Mouse (Mus musculus) CD4-positive, CD25-positive, alpha-beta regulatory T cell, adult 4 months (primary cell): ENCODE results near the gene Olfr764-ps1. TPM values are rescaled to one million over a fixed set of nuclear protein-coding genes. Genes with fewer than 3 reads are reported as not detected.
"Not testable (repeated sequence)": the region's sequence is repeated elsewhere in the genome, so short reads cannot be mapped to it uniquely, and the experiment has no call there.

Experiments used
- ATAC-seq: one replicate; pipeline ENCODE4 v1.8.0; 2017
- polyA plus RNA-seq, 2 experiments: library from polyadenylated mRNA; unstranded; fragments of 100-300 nt; shearing (Covaris generic); gene quantifications; one replicate each; pipeline ENCODE4 v1.2.1; 2017

Olfr764-ps1 gene
- not detected for polyA plus RNA-seq

DNA sequence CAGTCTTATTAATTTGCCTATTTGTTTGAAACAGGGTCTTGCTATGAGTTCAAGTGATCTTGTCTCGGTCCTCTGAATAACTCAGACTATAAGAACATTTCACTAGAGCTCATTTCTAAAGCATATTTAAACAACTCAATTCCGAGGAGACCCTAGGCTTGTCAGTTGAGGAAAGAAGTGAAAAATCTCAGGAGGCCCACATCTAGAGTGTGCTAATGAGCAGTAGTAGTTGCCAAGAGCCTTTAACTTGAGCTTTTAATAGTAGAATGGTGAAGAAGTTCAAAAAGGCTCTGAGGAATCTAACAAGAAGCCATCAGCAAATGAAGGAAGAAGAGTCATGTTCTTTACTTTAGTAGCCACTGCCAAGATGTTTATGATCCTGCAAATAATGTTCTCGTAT lies at the start of gene Olfr764-ps1:
Olfr764-ps1 (minus strand) TSS at position 101 of the 400 bp plus-strand sequence.
- ATAC-seq = no peak

DNA sequence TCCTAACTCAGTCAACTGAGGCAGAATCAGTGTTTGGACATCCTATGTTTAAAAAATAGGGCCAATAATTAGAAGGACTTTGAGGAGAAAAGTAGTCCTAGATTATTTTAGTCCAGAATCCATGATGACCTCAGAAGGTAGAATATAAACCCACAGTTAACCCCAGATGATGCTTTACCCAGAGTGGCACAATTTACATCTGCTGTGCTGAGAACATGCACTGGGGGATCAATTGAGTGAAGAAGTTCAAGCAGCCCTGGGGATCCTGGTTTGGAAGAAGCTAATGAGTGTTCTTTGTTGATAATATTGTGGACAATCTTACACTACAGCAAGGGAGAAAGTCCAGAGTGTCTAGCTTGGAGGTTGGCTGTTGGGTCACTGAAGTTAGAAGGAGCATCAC lies 43.1 kb upstream of the Olfr764-ps1 start, which contains the start of gene Olfr767:
Olfr767 (minus strand) TSS at position 101 of the 400 bp plus-strand sequence.
- ATAC-seq = not testable (repeated sequence)

DNA sequence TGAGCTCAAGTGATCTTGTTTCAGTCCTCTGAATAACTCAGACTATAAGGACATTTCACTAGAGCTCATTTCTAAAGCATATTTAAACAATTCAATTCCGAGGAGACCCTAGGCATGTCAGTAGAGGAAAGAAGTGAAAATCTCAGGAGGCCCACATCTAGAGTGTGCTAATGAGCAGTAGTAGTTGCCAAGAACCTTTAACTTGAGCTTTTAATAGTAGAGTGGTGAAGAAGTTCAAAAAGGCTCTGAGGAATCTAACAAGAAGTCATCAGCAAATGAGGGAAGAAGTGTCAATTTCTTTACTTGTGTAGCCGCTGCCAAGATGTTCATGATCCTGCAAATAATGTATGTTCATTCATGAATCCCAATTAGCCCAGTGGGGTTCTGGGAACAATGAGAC lies 29.2 kb upstream of the Olfr764-ps1 start, which contains the start of gene Olfr766-ps1:
Olfr766-ps1 (minus strand) TSS at position 101 of the 400 bp plus-strand sequence.
- no peak for ATAC-seq

DNA sequence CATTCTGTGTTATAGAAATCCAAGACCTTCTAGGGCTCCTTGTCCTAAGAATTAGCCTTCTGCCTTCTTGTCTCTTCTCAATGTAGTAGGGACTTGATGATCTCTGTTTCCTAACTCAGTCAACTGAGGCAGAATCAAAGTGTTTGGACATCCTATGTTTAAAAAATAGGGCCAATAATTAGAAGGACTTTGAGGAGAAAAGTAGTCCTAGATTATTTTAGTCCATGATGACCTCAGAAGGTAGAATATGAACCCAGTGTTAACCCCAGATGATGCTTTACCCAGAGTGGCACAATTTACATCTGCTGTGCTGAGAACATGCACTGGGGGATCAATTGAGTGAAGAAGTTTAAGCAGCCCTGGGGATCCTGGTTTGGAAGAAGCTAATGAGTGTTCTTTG lies 10.2 kb upstream of the Olfr764-ps1 start, which contains the start of gene Olfr765:
Olfr765 (minus strand) TSS at position 101 of the 400 bp plus-strand sequence.
- not testable (repeated sequence) for ATAC-seq

DNA sequence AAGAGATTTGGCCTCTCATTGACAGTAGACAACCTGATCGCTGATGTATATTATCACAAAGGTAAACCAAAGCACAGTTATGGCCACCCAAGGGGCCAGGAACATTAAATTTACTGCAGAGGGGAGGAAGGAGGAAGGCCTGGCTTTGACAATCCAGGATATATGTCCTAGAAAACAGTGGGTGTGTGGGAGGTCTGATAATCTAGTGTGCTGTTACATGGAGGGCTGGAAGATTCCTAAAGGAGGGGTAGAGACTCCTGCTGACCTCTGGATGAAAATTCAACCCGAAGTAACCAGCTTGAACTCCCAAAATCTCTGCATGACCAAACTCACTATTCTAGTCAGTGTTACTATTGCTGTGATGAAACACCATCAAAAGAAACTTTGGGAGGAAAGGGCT lies 11.4 kb downstream of the Olfr764-ps1 start:
- ATAC-seq = no peak

DNA sequence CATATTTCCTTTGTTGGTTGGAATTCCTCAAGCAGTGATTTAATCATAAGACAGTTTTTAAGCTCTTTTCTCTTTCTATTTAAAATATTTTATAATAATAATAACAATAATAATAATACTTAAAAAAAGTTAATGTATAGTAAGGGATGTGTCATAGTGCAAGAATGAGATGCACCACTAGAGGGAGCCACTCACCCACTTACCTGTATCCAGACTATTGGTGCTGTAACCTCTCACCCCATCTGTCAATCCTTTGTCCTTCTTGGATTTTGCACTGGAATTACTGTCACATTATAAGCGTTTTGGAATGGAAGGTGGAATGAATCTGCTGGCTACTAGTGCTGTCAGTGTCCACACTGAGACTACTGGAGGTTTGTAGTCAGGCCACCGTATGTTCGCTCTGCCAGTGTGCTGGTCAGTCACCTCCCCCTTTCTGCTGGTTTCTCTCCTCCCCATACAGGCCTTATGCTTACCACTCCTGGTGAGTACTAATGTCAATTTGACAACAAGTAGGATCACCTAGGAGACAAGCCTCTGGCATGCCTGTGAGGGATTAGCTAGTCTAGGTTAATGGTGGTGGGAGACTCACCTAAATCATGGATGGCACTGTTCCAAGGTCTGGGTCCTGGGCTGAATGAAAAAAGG lies 13.6 kb downstream of the Olfr764-ps1 start:
- no peak for ATAC-seq

DNA sequence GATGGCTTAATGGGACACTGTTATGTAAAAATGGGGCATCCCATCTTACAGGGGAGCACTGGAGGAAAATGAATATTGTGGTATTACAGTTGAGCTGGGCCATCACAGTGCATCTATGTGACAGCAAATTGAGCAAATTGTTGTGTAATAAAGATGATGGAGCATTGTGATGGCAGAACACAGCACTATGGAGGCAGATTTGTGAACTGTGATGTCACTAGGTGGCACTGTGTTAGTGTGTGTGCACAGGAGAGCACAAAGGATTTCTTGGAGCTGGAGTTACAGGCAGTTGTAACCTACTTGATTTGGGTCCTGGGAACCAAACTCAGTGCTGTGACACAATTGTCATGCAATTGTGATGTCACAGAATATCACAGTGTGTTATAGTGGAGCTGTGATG lies 16.4 kb downstream of the Olfr764-ps1 start:
- ATAC-seq = no peak

DNA sequence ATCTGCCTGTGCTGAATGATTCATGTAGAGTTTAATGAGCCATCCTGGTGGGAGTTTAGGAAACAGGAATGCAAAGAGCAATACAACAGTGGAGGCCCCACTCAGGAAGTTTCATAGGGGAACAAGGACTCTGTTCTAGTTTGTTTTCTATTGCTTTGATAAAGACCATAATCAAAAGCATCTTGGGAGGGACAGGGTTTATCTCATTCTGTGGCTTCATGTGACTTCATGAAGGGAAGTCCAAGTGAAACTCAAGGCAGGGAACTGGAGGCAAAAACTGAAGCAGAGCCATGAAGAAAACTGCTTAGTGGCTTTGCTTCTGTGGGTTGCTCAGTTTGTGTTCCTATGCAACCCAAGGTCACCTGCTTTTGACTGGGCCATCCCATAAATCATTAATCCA lies 25.2 kb downstream of the Olfr764-ps1 start:
- ATAC-seq = no peak

DNA sequence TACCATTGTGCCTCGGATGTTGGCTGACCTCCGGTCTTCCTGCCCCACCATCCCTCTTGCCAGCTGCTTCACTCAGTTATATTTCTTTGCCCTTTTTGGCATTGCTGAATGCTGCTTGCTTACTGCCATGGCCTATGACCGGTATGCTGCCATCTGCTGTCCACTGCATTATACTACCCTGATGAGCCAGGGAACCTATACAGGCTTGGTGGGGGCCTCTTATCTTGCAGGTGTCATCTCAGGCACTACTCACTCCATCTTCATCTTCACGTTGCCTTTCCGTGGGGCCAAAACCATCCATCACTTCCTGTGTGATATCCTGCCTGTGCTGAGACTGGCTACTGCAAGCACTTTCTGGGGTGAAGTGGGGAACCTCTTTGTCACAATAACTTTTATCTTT lies 28.2 kb downstream of the Olfr764-ps1 start:
- peak; percentile 26 for ATAC-seq

DNA sequence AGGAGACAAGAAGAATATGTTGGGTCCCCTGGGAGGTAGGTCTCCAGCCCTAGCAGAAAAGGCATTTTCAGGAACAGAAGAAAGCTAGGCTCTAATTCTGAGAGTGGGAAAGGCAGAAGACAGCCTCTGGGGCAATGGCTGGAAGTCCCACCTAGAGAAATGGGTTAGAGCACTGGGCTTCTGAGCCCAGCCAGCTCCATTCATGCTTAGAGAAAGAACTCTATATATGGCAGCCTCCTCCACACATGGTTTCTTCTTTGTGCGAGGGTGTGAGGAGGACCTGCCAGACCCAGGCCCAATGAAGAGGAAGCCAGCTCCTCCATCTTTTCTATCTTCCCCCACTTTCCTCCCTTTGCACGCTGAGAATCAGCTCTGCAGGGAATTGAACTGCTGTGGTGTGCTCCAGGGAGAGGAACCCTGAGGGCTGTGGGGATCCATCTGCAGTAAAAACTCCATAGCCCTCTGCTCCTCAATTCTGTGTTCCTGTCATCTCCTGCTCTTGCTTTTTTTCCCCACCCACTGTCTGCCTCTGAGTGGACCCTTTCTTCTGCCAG lies 29.3 kb downstream of the Olfr764-ps1 start, which contains the start of gene Olfr763:
Olfr763 (plus strand) TSS at position 504 of the 554 bp plus-strand sequence.
- no peak for ATAC-seq

DNA sequence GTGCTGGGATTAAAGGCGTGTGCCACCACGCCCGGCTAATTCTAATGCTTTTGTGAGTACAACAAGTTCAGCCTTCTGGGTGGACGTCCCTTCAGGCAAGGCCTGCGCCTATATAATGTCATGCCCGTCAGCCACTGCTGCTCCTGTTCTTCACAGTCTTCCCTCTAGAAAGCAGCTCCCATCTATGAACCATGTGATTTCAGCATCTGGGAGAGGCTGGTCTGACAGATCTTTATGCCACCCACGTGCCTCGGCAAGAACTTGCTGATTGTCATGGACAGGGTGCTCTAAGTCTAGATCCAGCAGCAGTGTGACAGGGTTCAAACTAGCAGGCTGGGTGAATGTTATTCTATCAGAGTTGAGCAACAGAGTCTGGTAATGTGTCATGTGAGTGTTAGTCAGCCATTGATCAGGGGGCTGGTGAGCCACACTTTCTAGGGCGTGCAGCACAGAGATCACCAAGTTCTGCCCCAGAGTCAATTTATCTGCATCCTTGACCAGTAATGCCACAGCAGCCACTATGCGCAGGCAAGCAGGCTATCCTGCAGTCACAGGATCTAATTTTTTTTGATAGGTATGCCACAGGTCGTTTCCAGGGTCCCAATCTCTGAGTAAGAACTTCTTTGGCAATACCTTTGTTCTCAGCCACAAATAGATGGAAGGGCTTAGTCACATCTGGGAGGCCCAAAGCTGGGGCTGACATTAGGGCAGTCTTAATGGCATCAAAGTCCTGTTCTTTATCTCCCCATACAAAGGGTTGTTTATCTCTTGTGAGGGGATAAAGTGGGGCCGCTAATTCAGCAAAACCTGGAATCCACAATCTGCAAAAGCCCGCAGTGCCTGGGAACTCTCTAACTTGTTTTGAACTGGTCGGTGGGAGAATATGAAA lies 35.4 kb downstream of the Olfr764-ps1 start:
- ATAC-seq = no peak

DNA sequence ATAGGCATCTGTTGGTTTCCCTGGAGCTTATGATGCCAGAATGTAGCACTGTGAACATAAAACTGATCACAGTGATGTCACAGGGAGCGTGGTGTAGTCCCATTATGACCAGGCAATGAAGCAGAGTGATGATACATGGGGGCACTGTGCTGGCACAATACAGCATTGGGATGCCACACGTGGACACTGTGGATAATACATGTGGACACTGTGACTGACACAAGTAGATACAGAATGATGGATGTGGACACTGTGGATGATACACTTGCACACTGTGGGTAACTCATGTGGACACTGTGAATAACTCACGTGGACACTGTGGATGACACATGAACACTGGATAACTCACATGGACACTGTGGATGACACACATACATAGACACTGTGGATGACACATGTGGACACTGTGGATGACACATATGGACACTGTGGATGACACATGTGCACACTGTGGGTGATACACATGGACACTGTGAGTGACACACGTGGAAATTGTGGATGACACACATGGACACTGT lies 43.1 kb downstream of the Olfr764-ps1 start:
- ATAC-seq = no peak

DNA sequence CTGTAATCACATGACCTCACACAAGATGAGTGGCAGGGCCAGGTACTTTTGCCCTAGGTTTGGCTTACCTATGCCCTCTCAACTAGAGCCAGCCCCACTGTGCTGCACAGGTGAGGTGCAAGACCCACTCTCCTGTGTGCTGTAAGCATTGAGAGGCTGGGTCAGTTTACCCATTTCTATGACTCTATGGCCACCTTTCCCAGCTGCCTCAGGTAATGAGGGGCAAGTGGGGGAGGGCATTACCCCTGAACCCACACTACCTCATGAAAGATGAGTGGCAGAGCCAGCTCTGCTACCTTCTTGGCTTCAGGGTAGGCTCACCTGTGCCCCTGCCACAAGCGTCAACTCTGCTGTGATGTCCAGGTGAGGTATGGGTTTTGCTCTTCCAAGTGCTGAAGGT lies 43.9 kb downstream of the Olfr764-ps1 start:
- ATAC-seq = no peak

DNA sequence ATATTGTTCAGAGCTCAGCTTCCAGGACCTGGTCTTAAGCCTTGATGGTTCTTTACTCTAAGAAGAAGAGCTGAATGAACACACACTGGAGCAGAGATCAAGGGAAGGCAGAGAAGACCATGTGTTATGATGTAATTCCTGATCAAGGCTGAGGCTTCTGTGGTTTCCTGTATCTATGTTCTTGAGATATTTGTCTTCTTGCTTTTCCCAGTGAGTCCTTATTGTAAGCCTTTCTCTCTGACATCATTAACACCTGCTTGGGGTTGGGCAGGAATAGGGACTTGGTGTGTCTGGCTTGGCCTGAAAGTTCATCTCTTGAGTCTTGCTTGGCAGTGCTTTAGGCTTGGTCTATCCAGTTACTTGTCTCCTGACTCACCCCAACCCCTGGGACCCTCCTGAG lies 48.7 kb downstream of the Olfr764-ps1 start:
- peak; percentile 51 for ATAC-seq

DNA sequence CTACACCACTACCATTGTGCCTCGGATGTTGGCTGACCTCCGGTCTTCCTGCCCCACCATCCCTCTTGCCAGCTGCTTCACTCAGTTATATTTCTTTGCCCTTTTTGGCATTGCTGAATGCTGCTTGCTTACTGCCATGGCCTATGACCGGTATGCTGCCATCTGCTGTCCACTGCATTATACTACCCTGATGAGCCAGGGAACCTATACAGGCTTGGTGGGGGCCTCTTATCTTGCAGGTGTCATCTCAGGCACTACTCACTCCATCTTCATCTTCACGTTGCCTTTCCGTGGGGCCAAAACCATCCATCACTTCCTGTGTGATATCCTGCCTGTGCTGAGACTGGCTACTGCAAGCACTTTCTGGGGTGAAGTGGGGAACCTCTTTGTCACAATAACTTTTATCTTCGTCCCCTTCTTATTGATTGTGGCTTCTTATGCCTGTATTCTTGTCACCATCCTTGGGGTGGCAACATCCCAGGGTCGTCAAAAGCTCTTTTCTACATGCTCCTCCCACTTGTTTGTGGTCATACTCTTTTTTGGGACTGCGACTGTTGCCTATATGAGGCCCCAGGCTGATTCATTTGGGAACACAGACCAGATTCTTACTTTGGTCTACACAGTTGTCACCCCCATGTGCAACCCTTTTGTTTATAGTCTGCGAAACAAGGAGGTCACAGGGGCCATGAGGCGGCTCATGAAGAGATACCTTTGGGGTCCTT lies 49.4 kb downstream of the Olfr764-ps1 start:
- ATAC-seq = peak; percentile 29

DNA sequence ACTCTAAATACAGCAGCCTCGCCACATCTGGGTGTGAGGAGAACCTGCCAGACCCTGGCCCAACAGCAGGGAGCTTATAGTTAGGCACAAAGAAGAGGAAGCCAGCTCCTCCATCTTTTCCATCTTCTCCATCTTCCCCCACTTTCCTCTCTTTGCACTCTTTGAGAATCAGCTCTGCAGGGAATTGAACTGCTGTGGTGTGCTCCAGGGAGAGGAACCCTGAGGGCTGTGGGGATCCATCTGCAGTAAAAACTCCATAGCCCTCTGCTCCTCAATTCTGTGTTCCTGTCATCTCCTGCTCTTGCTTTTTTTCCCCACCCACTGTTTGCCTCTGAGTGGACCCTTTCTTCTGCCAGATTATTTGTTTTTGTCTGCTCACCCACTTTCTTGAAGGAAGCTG lies 50.6 kb downstream of the Olfr764-ps1 start, which contains the start of gene Olfr9:
Olfr9 (plus strand) TSS at position 301 of the 400 bp plus-strand sequence.
- ATAC-seq = not testable (repeated sequence)

Other genes starting within 250 kb of the Olfr764-ps1 start
- gene Mmp19, start 249.0 kb downstream of the Olfr764-ps1 start, polyA plus RNA-seq = under 1 TPM in 1 of 2 experiments, not detected in 1; 0.27 TPM
- 100 to 1,000 TPM in 1 of 2 experiments, 10 to 100 TPM in 1; 73.0 to 125 TPM for gene Dnajc14, start 235.8 kb downstream of the Olfr764-ps1 start, polyA plus RNA-seq
- gene Tmem198b, start 235.5 kb downstream of the Olfr764-ps1 start, polyA plus RNA-seq = 1 to 10 TPM; 2.9 to 9.2 TPM
- 100 to 1,000 TPM; 199 to 211 TPM for gene Sarnp, start 222.6 kb downstream of the Olfr764-ps1 start, polyA plus RNA-seq
- 10 to 100 TPM; 66.1 to 66.4 TPM for gene Ormdl2, start 218.3 kb downstream of the Olfr764-ps1 start, polyA plus RNA-seq
- 1 to 10 TPM; 7.9 to 8.1 TPM for gene Gdf11, start 148.2 kb downstream of the Olfr764-ps1 start, polyA plus RNA-seq
- under 1 TPM; 0.51 to 0.65 TPM for gene Cd63, start 138.9 kb downstream of the Olfr764-ps1 start, polyA plus RNA-seq
- gene Rdh5, start 117.0 kb downstream of the Olfr764-ps1 start, polyA plus RNA-seq = 10 to 100 TPM; 12.4 to 23.7 TPM
- gene Bloc1s1, start 115.9 kb downstream of the Olfr764-ps1 start, polyA plus RNA-seq = 100 to 1,000 TPM; 227 to 233 TPM
- gene Itga7, start 106.1 kb downstream of the Olfr764-ps1 start, polyA plus RNA-seq = 1 to 10 TPM; 2.9 to 3.1 TPM
- gene Mettl7b, start 78.9 kb downstream of the Olfr764-ps1 start, polyA plus RNA-seq = not detected
- gene Olfr9, start 50.5 kb downstream of the Olfr764-ps1 start, polyA plus RNA-seq = not detected
- gene Olfr763, start 29.1 kb downstream of the Olfr764-ps1 start, polyA plus RNA-seq = not detected
- not detected for gene Olfr765, start 10.1 kb upstream of the Olfr764-ps1 start, polyA plus RNA-seq
- under 1 TPM in 1 of 2 experiments, not detected in 1; 0.11 TPM for gene Olfr766-ps1, start 29.1 kb upstream of the Olfr764-ps1 start, polyA plus RNA-seq
- under 1 TPM in 1 of 2 experiments, not detected in 1; 0.17 TPM for gene Olfr767, start 43.0 kb upstream of the Olfr764-ps1 start, polyA plus RNA-seq
- not detected for gene Olfr768, start 59.5 kb upstream of the Olfr764-ps1 start, polyA plus RNA-seq
- not detected for gene Olfr769, start 78.0 kb upstream of the Olfr764-ps1 start, polyA plus RNA-seq
- gene Olfr770, start 99.1 kb upstream of the Olfr764-ps1 start, polyA plus RNA-seq = not detected
- not detected for gene Olfr771, start 124.9 kb upstream of the Olfr764-ps1 start, polyA plus RNA-seq
- gene Olfr772, start 138.0 kb upstream of the Olfr764-ps1 start, polyA plus RNA-seq = not detected
- gene Olfr773, start 147.5 kb upstream of the Olfr764-ps1 start, polyA plus RNA-seq = not detected
- not detected for gene Olfr774, start 196.3 kb upstream of the Olfr764-ps1 start, polyA plus RNA-seq
- not detected for gene Olfr775, start 208.5 kb upstream of the Olfr764-ps1 start, polyA plus RNA-seq
- gene Olfr776, start 219.2 kb upstream of the Olfr764-ps1 start, polyA plus RNA-seq = not detected
- not detected for gene Olfr777, start 231.6 kb upstream of the Olfr764-ps1 start, polyA plus RNA-seq